Mouse (Mus musculus) gastrocnemius, adult 18-20 months (tissue): ENCODE data around the gene Mpped1. TPM values are rescaled to one million over a fixed set of nuclear protein-coding genes. Genes with fewer than 3 reads are reported as not detected.
A peak's percentile ranks its signal among the peaks of the same experiment; 100 is the strongest.

Experiments used
- DNase-seq: peaks from one replicate; pipeline ENCODE4 v3.0.0; 2021; ENCODE audit warnings: low spot score
- total RNA-seq, 2 experiments: library from RNA; stranded (reverse); gene quantifications; 2 replicates each; pipeline ENCODE4 v1.2.3; 2021

Gene Mpped1
- total RNA-seq, 2 experiments from 2014 or later: not detected

GRCm38 (mm10) chr15:83789046-83789445 lies 9.8 kb downstream of the Mpped1 start:
- DNase-seq: no peak

- DNase-seq: no peak
Measured at GRCm38 (mm10) chr15:83796924-83797323, 17.7 kb downstream of the Mpped1 start.

GRCm38 (mm10) chr15:83798964-83799363 lies 19.7 kb downstream of the Mpped1 start:
- DNase-seq: no peak

- DNase-seq: no peak
Measured at GRCm38 (mm10) chr15:83801011-83801410, 21.7 kb downstream of the Mpped1 start.

- DNase-seq: no peak
Measured at GRCm38 (mm10) chr15:83814106-83814505, 34.8 kb downstream of the Mpped1 start.

- DNase-seq: no peak
Measured at GRCm38 (mm10) chr15:83828011-83828410, 48.7 kb downstream of the Mpped1 start.

GRCm38 (mm10) chr15:83829226-83829625 lies 50.0 kb downstream of the Mpped1 start:
- DNase-seq: no peak

GRCm38 (mm10) chr15:83832265-83832664 lies 53.0 kb downstream of the Mpped1 start:
- no peak for DNase-seq

GRCm38 (mm10) chr15:83840950-83841719 lies 61.9 kb downstream of the Mpped1 start:
- DNase-seq: no peak

- DNase-seq: no peak
Measured at GRCm38 (mm10) chr15:83842419-83842818, 63.2 kb downstream of the Mpped1 start.

- DNase-seq: no peak
Measured at GRCm38 (mm10) chr15:83842915-83843789, 63.9 kb downstream of the Mpped1 start.

- no peak for DNase-seq
Measured at GRCm38 (mm10) chr15:83845734-83846133, 66.5 kb downstream of the Mpped1 start.

- no peak for DNase-seq
Measured at GRCm38 (mm10) chr15:83846592-83846991, 67.3 kb downstream of the Mpped1 start.

GRCm38 (mm10) chr15:83847512-83847911 lies 68.2 kb downstream of the Mpped1 start:
- DNase-seq: no peak

GRCm38 (mm10) chr15:83848193-83848592 lies 68.9 kb downstream of the Mpped1 start:
- DNase-seq: no peak

- DNase-seq: no peak
Measured at GRCm38 (mm10) chr15:83853400-83853811, 74.1 kb downstream of the Mpped1 start.

- peak; percentile 64 for DNase-seq
Measured at GRCm38 (mm10) chr15:83857129-83857528, 77.9 kb downstream of the Mpped1 start.

- peak; percentile 20 for DNase-seq
Measured at GRCm38 (mm10) chr15:83865626-83866025, 86.4 kb downstream of the Mpped1 start.

- no peak for DNase-seq
Measured at GRCm38 (mm10) chr15:83870936-83871335, 91.7 kb downstream of the Mpped1 start.

- DNase-seq: no peak
Measured at GRCm38 (mm10) chr15:83877155-83877866, 98.0 kb downstream of the Mpped1 start.

- no peak for DNase-seq
Measured at GRCm38 (mm10) chr15:83877898-83878297, 98.6 kb downstream of the Mpped1 start.

- no peak for DNase-seq
Measured at GRCm38 (mm10) chr15:83879845-83880244, 100.6 kb downstream of the Mpped1 start.
